Mouse (Mus musculus) urinary bladder, postnatal 10 days (tissue): ENCODE data around the gene Hprt.

Experiments used
- DNase-seq: peaks from one replicate; pipeline ENCODE4 v3.0.0; 2022; ENCODE audit warnings: low spot score

Gene Hprt

GRCm38 (mm10) chrX:53041006-53041405 is 53.1 kb downstream of the Hprt start:
- no peak for DNase-seq

GRCm38 (mm10) chrX:53045187-53045903 is 57.4 kb downstream of the Hprt start:
- no peak for DNase-seq

DNA sequence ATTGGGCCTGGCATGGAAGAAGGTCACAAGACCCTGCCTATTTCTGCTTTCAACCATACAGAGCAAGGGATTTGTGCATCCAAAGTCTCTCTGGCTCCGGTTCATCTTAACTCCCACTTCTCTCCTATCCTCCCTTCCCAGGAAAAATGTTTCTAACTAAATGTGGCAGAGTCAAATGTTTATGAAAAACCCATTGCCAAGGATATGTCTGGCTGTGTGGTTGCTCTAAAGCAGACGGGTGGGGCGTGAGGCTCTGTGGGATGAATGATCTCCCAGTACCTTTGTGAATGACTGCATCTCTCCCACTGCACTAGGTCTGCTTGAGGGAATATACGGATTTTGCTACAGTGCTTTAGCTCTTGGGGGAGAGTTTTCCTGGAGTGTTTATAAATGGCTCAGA is 58.1 kb downstream of the Hprt start:
- DNase-seq, result no peak

GRCm38 (mm10) chrX:53046911-53047310 is 59.0 kb downstream of the Hprt start:
- DNase-seq, result no peak

GRCm38 (mm10) chrX:53049196-53049595 is 61.3 kb downstream of the Hprt start:
- no peak for DNase-seq

DNA sequence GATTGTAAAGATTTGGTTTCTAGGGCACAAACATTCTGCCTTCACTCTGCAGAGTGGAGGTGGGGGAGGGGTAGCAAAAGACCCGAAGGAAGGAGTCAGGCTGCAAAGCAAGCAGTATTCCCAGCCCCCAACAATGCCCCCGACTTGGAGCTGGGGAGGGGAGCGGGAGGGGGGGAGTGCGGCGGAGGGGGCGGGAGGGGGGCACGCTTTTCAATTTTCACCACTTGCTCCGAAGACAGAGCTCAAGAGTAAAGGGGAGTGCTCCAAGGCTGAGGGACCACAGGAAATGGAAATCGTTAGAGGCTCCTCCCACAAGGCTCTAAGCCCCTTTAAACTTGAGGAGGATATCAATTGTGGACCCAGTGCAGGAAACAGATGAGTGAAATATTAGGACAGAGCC is 62.4 kb downstream of the Hprt start:
- DNase-seq, result no peak

DNA sequence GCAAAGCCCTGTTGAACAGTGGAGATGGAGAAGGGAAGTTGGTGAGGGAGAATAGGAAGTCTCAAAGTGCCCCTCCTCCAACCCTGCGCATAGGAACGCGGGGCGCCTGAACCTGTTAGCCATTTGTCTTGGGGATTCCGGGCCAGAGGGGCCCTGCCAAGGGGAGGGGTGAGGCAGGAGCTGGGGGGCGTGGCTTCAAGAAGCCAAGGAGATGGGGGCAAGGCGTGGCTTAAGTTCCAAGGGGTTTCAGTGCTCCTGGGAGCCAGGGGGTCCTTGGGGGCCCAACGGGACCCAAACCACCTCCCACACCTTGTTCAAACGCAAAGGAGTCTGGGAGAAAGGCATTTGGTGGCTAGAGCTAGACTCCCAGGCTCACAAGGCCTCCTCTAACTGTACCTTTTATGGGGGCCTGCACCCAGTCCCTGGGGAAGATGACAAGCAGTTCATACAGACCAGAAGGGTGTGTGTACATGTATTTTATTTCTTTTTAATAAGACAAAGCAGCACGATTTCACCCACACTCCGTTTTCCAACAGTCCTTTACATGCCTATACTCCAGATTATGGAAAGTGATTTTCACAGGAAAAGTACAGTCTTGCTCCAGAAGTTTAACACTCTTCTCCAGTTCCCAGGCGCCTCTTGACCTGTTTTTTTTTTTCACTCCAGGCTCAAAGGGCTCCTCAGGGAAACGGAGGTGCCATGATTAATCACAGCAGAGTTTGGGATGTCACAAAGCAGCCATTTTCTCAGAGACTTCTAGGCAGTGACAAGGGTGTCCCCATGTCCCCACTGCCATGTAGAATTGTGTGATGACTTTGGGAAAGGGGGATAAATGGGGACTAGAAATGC is 64.9 kb downstream of the Hprt start:
- no peak for DNase-seq

DNA sequence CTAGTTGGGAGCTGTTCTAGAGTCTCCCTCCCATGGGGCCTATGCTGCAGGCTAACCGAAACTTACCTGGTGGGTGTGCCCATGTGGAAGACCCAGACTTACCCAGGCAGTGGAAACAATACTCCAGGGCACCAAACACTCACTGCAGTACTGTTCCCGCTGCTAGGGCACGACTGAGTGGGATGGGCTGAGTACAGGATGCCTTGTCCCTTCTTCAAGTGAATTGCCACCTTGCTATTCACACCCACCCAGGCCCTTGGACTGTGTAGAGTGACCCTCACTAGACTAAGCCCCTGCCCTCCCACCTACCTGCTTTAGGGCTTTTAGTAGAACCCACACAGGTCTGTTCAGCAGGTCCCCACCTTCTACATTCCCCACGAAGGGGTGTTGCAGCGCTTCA is 65.9 kb downstream of the Hprt start:
- no peak for DNase-seq

- no peak for DNase-seq
Observed at GRCm38 (mm10) chrX:53055771-53056170, 67.8 kb downstream of the Hprt start.

DNA sequence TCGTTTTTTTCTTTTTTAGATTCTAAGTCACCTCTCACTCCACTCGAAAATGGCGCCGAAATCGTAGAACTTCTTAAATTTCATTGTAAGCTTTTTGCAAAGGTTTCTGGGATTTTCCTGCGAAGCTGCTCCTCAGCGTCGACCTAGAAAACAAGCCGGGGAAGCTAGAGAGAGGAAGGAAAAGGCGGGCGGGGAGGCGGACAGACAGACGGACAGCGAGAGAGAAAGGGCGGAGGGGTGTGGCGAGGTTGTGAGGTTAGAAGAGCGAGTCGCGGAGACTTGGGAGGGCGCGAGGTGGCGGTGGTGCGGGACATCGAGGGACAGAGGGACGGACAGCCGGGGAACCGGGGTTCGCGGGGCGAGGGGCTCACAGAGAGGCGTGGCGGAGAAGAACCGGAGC is 68.7 kb downstream of the Hprt start:
- peak; percentile 10 for DNase-seq

DNA sequence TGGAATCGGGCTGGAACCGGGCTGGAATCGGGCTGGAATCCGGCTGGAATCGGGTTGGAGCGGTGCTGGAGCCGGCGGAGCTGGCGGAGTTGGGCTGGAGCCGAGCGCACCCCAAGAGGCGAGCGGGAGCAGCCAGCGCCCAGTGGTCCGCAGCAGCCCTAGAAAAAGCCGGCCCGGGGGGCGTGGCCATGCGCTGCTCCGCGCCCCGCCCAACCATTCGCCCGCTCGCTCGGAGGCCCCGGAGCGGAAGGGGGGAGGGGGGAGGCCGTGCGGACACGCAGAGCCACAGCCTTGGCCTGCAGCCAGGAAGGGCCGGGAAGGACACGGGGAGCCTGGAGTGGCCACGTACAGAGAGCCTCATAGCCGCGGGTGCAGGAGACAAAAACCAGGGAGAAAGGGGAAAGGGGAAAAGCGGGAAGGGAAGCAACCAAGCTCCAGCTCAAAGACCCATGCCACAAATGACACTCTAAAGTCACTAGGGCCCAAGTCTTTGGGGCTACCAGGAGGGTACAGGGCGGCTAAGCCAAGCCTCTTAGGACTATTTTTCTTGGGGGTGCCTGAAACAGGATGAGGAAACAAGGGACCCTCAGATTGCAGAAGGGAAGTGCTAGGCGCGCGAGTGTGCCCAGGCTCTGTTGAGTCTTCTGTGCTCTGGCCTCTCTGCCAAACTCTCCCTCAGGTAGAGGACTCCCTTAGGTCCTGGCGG is 69.3 kb downstream of the Hprt start:
- DNase-seq, result peak; percentile 52

DNA sequence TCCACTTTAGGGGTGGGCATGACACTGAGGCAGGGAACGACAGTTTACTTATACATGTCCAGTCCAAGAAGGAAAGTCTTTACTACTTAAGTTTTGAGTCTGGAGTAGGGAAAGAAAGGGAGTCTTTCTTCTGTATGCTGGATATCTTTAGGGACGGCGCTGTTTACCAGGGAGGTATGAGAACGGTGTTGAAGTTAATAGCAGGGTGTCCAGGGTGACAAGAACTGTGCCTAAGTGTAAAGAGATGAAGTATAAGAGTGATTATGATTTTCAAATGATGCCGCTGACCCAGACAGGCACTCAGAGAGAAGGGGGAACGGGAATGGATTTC is 69.8 kb downstream of the Hprt start:
- no peak for DNase-seq

DNA sequence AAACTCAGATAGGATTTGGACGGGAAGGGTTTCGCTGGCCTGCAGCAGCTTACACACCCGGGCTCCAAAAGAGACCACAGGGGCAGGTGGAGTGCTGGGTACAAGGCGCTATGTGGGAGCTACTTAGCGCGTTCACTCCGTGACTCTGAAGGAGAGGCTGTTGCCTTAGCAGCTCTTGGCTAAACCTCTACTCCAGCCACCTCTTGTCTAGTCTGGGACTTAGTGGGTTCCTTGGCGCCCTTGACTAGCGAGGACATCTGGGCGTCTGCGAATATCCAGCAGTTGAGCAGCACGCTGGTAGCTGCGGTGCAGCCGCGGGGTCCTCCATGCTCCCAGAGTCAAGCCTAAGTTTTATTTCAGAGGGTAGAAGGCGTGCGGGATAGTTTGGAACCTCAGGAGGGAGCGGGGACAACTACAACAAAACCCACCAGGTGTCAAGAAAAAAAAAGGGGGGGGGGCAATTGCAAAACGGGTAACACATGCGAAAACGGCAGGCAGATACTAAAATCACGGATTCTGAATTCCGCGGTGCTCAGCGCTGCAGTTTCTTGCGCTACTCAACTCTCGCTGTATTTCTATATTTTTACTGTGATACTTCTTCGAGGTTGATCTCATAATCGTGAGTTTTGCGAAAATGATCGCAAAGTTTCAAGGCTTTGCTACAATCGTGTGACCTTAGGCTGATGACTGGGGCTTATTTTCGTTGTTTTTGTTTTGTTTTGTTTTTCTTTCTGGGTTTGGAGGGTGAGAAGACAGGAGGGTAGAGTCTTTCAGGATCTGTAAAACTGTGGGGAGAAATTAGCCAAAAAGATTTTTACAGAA is 70.7 kb downstream of the Hprt start:
- DNase-seq, result no peak

DNA sequence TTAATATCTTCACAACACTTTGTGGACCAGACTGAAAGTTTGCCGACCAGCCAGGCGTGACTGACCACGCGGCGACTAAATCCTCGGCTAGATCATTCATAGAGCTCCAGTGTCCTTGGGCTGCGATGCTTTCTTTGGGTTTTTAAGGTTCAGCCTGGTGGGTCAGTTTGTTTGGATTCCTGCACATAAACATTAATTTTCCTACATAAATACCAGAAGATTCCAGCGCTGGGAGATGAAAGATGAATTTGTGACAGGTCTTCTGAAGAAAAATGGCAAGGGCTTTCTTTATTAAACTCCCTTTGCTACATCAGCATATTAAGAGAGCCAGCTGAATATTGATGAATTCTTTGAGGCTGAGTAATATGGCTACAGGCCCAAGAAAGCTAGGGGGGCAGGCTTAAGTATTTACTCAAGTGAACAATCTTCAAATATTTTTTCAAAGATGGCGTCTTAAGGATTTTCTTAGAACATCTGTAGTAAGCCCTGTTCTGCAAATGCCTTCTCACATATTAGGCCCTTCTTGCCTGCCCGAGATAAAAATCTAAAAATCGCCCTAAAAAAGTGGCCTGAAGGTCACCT is 71.6 kb downstream of the Hprt start:
- DNase-seq, result no peak

DNA sequence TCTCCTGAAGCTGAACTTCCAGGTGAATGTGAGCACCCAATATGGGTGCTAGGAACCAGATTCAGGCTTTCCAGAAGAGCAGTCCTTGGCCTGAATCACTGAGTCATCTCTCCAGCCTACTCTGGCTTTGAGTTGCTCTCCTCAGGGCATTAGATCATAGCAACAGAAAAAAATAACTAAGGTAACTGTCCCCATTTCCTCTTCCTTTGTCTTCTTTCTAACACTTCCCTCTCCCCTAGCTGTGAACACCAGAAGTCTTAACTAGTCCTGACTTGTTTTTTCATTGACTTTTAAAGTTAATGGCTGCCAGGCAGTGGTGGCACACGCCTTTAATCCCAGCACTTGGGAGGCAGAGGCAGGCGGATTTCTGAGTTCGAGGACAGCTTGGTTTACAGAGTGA is 76.5 kb downstream of the Hprt start:
- DNase-seq, result no peak
